Mouse (Mus musculus): ENCODE measurements around the gene Tmem175.

- no peak for TF ChIP-seq EP300 (IDR thresholded peaks at IDR 0.05; ENCODE audit: low read length)
- no peak for TF ChIP-seq JUN (IDR thresholded peaks at IDR 0.05; ENCODE audit: insufficient read depth, low read depth, low read length)
- TF ChIP-seq HCFC1 (IDR thresholded peaks at IDR 0.05; ENCODE audit: low read depth, low read length) = no peak
- TF ChIP-seq CTCF (conservative IDR thresholded peaks at IDR 0.05 in 1 of 2, IDR thresholded peaks at IDR 0.05 in 1 of 2; ENCODE audit: low read depth in 2 of 2, low read length in 2 of 2) = peak in 1 of 2 experiments; percentile 53; a peak in 2 of 4 replicates
- TF ChIP-seq ZNF384 (IDR thresholded peaks at IDR 0.05; ENCODE audit: low read depth, low read length) = no peak
These were observed 62.7 kb downstream of the Tmem175 start, which contains the start of gene Fgfrl1 for GRCm38 (mm10) chr5:108692271-108692670.

All from CH12.LX (cell line).